Mouse (Mus musculus): Measurements from ENCODE around the gene Lrch1. TPM values are rescaled to one million over a fixed set of nuclear protein-coding genes. Genes with fewer than 3 reads are reported as not detected.

Gene Lrch1
- polyA plus RNA-seq, 1 experiment from 2014 or later: 9.8 TPM

DNA sequence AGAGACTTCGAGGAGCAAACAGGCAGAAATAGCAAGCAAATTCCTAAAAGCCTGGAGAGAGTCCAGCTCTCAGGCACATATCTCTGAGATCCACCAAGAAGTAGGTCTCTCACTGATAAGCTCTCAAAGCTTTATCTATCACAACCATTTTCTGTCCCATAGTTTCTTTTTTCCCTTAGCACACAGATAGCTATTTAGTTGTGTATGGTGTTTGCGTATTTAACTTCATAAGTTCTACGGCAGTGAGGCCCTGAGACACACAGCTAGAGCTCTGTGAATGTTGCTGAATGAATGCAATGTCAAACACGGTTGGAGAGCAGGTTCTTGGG, 78.8 kb downstream of the Lrch1 start:
- 72% methylated on average over 4 of the region's 4 CpGs for WGBS
- no peak overlapping the region for H3K4me3 ChIP-seq (ENCODE audit: low read length)
- peaks cover 30% of the 10 kb centered on the region for H3K4me1 ChIP-seq (ENCODE audit: control insufficient read depth, insufficient read depth, low read length)
- H3K4me2 ChIP-seq (ENCODE audit: low read depth, low read length): no peak overlapping the region
- H3K36me3 ChIP-seq (ENCODE audit: control insufficient read depth, insufficient read depth, low read length): no peaks in the 10 kb centered on the region
- H3K27me3 ChIP-seq (replicated peaks; ENCODE audit: control insufficient read depth, insufficient read depth, low read length): no peaks in the 10 kb centered on the region
- H3K9ac ChIP-seq (ENCODE audit: low read depth, low read length): no peak overlapping the region
- no peak overlapping the region for H3K27ac ChIP-seq (ENCODE audit: low read length)
- no peaks in the 10 kb centered on the region for H3K9me3 ChIP-seq (ENCODE audit: control insufficient read depth, low read length)
- ATAC-seq: no peak

DNA sequence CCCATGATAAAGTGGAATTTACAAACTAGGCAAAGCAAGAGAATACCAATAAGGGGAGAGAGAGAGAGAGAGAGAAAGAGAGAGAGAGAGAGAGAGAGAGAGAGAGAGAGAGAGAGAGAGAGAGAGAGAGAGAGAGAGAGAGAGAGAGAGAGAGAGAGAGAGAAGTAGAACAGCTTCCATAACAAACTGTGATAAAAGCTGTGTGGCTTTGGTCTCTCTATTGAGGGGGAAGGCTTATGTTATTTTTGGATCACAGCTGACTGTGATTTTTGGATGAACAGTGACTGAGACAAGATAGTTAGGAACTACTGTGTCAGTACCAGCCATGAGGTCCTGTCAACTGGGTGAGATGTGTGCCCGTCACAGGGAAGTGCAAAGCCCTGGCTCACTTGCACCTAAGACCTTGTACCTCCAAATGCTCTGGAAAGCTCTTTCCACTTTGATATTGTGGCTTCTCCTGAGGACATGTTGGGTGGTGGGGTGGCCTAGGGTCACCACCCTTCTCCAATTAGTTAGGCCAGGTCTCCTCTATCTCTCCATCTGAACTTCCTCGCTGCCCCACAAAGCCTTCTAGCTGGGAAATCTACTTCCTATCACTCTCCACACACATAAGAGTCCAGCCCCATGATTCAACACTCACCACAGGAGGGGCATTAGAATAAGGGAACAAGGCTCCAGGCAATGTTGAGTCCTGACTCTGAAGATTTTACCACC, 79.3 kb downstream of the Lrch1 start:
- Histone ChIP-seq H3K27me3 (replicated peaks; ENCODE audit: control insufficient read depth, insufficient read depth, low read length) (no peaks in the 10 kb centered on the region), H3K4me2 (ENCODE audit: low read depth, low read length) (no peak overlapping the region), H3K27ac (ENCODE audit: low read length) (no peak overlapping the region), H3K9ac (ENCODE audit: low read depth, low read length) (no peak overlapping the region), H3K9me3 (ENCODE audit: control insufficient read depth, low read length) (no peaks in the 10 kb centered on the region), H3K36me3 (ENCODE audit: control insufficient read depth, insufficient read depth, low read length) (no peaks in the 10 kb centered on the region), H3K4me1 (ENCODE audit: control insufficient read depth, insufficient read depth, low read length) (peaks cover 30% of the 10 kb centered on the region), H3K4me3 (ENCODE audit: low read length) (no peak overlapping the region)
- 88% methylated on average over 2 of the region's 2 CpGs for WGBS
- no peak for ATAC-seq

DNA sequence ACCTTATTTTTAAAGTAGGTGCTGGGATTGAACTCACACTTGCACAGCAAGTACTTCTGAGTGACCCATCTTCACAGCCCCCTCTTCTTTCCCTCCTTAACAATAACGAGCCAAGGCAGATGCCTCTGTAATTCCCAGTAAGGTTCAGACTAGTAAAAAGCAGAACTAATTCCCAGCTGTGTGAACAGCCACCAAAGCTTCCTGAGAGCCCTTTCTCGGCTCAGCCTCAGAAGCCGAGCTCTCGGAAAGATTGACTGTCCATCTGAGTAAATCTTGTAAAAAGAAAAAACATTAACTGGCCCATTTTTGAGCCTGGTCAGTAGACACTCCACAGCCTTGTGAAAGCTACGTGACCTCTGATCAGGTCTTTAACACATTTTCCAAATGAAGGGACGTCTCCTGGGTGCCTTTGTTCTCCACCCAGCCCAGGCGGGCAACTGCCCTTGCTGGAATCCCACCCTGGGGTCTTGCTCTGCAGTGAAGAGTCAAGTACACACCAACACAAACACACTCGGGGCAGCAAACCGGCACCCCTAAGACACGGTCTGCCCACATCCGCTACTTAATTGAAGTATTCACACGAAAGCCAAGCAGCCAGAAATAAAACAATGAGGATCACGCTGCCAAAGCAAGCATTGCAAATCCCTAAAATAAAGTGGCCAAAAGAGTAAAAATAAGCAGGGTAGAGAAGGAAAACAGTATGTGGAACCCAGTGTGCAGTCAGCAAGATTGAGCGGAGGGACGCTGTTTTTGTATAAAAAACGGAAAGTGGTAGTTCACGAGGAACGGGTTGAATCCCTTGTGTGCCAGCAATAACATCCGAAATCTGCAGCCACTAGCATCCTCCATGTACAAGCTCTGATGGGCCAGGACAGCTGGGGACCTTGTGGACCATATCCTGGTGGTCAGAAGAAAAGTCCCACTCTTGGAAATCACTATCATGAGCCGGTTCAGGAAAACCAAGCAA, 80.3 kb downstream of the Lrch1 start:
- H3K9me3 ChIP-seq (ENCODE audit: control insufficient read depth, low read length): no peaks in the 10 kb centered on the region
- 64% methylated on average over 20 of the region's 20 CpGs for WGBS
- H3K4me2 ChIP-seq (ENCODE audit: low read depth, low read length): no peak overlapping the region
- no peak for ATAC-seq
- H3K27me3 ChIP-seq (replicated peaks; ENCODE audit: control insufficient read depth, insufficient read depth, low read length): no peaks in the 10 kb centered on the region
- no peak overlapping the region; the same call in 1 of the 2 replicates for H3K27ac ChIP-seq (ENCODE audit: low read length)
- no peak overlapping the region for H3K9ac ChIP-seq (ENCODE audit: low read depth, low read length)
- H3K4me1 ChIP-seq (ENCODE audit: control insufficient read depth, insufficient read depth, low read length): peaks cover 30% of the 10 kb centered on the region
- H3K4me3 ChIP-seq (ENCODE audit: low read length): no peak overlapping the region
- H3K36me3 ChIP-seq (ENCODE audit: control insufficient read depth, insufficient read depth, low read length): no peaks in the 10 kb centered on the region

DNA sequence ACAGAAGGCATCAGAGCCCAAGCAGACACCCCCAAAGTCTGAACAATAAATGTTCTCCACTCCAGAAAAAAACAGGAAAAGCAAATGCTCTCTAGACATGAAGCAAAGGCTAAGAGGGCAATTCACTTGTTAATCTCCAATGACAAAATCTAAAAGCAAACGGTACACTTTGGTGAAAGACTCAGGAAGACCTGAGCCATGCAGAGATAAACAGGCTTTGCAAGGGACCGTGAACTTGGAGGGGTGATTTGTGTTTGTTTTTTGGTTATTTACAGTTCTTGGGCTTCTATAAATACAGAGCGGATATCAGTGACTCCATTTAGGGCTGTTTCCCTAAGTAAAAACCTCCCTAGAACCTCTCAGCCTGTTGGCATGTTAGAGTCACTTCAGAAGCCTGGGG, 81.9 kb downstream of the Lrch1 start:
- Histone ChIP-seq H3K4me3 (ENCODE audit: low read length) (no peak overlapping the region), H3K36me3 (ENCODE audit: control insufficient read depth, insufficient read depth, low read length) (no peaks in the 10 kb centered on the region), H3K4me2 (ENCODE audit: low read depth, low read length) (no peak overlapping the region), H3K9me3 (ENCODE audit: control insufficient read depth, low read length) (no peaks in the 10 kb centered on the region), H3K4me1 (ENCODE audit: control insufficient read depth, insufficient read depth, low read length) (peaks cover 26% of the 10 kb centered on the region), H3K27me3 (replicated peaks; ENCODE audit: control insufficient read depth, insufficient read depth, low read length) (no peaks in the 10 kb centered on the region), H3K9ac (ENCODE audit: low read depth, low read length) (no peak overlapping the region), H3K27ac (ENCODE audit: low read length) (0 out of 2 replicates have a peak overlapping the region, but pooled peaks have one; percentile 62)
- peak; percentile 26 for ATAC-seq
- WGBS: 30% methylated on average over 3 of the region's 3 CpGs

DNA sequence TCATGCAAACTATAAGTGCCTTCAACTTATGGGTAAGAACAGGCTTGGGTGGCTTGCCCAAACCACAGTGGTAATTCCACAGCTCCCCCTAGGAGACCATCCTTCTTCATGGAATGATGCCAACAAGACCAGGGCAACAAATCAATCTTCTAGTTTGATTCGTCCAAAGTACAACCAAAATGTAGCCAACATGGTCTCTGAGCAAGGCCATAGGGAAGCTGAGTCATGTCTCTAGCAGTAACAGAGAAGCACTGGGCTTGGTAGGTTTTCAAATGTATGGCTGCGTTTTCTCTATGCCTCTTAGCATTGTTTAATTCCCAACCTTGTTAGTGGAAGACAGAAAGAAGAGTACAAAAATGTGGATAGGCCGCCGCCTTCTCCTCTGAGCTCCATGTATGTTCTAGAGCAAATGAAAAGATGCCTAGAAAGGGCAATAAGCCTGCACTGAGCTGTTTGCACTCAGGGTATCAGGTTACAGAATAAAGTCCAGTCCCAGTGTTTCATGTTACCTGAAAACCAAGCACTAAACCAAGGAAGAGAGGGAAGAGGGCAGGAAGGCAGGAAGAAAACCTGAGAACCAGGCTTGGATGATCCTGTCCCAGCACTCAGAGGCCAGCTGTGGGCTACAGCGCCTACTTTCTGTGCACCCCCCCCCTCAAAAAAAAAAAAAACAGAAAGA, 82.7 kb downstream of the Lrch1 start:
- no peaks in the 10 kb centered on the region for H3K9me3 ChIP-seq (ENCODE audit: control insufficient read depth, low read length)
- H3K4me3 ChIP-seq (ENCODE audit: low read length): no peak overlapping the region
- H3K27ac ChIP-seq (ENCODE audit: low read length): peak overlapping the region; percentile 62
- H3K4me1 ChIP-seq (ENCODE audit: control insufficient read depth, insufficient read depth, low read length): peaks cover 26% of the 10 kb centered on the region
- H3K4me2 ChIP-seq (ENCODE audit: low read depth, low read length): no peak overlapping the region
- no peak overlapping the region for H3K9ac ChIP-seq (ENCODE audit: low read depth, low read length)
- H3K36me3 ChIP-seq (ENCODE audit: control insufficient read depth, insufficient read depth, low read length): no peaks in the 10 kb centered on the region
- WGBS: 47% methylated on average over 5 of the region's 5 CpGs
- ATAC-seq: peak; percentile 91
- H3K27me3 ChIP-seq (replicated peaks; ENCODE audit: control insufficient read depth, insufficient read depth, low read length): no peaks in the 10 kb centered on the region

DNA sequence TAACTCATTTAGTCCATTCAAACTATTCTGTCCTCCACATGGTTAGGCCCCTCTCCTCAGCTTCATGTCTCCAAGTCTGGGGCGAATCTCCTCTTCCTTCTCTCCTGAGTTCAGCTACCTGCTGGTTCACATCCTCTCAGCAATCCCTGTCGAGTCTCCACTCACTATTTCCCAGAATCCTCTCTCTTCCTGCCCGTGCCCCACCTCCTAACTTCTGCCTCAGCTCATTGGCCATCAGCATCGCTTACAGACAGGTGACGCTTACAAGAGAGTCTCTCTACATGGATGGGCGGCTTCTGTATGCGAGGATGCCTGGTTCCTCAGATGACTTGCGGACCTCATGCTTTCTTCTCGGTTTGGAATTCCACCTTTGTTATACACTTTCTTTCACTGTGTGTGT, 86.2 kb downstream of the Lrch1 start:
- 92% methylated on average over 9 of the region's 9 CpGs for WGBS
- Histone ChIP-seq H3K9ac (ENCODE audit: low read depth, low read length) (no peak overlapping the region), H3K9me3 (ENCODE audit: control insufficient read depth, low read length) (no peaks in the 10 kb centered on the region), H3K36me3 (ENCODE audit: control insufficient read depth, insufficient read depth, low read length) (0 out of 2 replicates have a peak, but pooled peaks cover 3% of the 10 kb centered on the region), H3K4me2 (ENCODE audit: low read depth, low read length) (no peak overlapping the region), H3K4me1 (ENCODE audit: control insufficient read depth, insufficient read depth, low read length) (peaks cover 18% of the 10 kb centered on the region), H3K27me3 (replicated peaks; ENCODE audit: control insufficient read depth, insufficient read depth, low read length) (no peaks in the 10 kb centered on the region), H3K27ac (ENCODE audit: low read length) (no peak overlapping the region), H3K4me3 (ENCODE audit: low read length) (no peak overlapping the region)
- ATAC-seq: no peak

DNA sequence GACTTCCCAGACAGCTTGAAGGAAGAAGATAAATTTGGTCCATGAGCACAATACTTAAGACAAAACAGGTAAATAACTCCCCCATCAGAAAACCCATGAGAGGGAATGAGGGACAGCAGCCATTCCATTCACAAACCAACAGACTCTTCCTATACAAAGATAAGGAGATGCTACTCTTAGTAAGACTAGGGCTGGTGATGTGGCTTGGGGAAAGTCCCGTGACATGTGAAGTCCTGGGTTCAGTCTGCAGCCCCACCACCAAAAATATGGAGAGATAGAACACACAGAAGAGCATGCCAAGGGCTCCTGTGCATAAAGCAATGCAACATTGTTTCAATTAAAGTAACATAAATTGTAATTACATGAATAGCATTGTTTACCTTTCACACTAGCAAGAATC, 88.5 kb downstream of the Lrch1 start:
- Histone ChIP-seq H3K27ac (ENCODE audit: low read length) (no peak overlapping the region), H3K27me3 (replicated peaks; ENCODE audit: control insufficient read depth, insufficient read depth, low read length) (no peaks in the 10 kb centered on the region), H3K9ac (ENCODE audit: low read depth, low read length) (no peak overlapping the region), H3K9me3 (ENCODE audit: control insufficient read depth, low read length) (no peaks in the 10 kb centered on the region), H3K4me2 (ENCODE audit: low read depth, low read length) (no peak overlapping the region), H3K36me3 (ENCODE audit: control insufficient read depth, insufficient read depth, low read length) (0 out of 2 replicates have a peak, but pooled peaks cover 3% of the 10 kb centered on the region), H3K4me3 (ENCODE audit: low read length) (no peak overlapping the region), H3K4me1 (ENCODE audit: control insufficient read depth, insufficient read depth, low read length) (no peaks in the 10 kb centered on the region; the same call in 1 of the 2 replicates)
- no peak for ATAC-seq
- WGBS: 88% methylated on average over 1 of the region's 1 CpGs

DNA sequence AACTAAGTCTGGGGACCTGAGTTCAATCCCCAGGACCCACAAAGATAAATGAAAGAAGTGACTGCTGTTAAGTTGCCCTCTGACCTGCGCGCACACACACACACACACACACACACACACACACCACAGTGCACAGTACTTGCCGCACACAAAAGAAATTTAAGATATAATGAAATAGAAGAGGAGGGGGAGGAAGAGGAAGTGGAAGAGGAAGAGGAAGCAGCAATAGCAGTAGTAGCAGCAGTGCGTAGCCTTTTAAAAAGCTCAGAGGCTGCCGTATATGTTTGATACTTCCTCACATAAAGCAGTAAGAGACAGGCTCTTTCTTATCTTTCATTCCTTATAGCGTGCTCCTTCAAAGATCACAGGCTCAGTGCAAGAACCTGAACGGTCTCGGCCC, 92.2 kb downstream of the Lrch1 start:
- no peak for ATAC-seq

DNA sequence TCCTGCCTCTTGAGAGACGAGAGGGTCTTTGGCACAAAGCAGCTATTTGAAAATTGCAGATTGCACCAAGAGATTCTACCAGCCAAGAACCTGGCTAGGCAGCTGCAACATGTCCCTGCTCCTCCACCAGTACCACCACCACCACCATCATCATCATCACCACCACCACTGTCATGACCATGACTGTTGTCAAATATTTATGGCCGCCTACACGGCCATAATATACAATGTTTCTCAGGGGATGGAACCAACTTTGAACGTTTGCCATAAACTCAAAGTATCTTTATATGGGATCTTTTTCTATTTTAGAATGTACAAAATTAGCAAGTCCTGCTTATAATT, 93.9 kb downstream of the Lrch1 start:
- Histone ChIP-seq H3K4me3 (ENCODE audit: low read length) (no peak overlapping the region), H3K27ac (ENCODE audit: low read length) (peak overlapping the region; percentile 64), H3K9ac (ENCODE audit: low read depth, low read length) (no peak overlapping the region), H3K9me3 (ENCODE audit: control insufficient read depth, low read length) (no peaks in the 10 kb centered on the region), H3K4me1 (ENCODE audit: control insufficient read depth, insufficient read depth, low read length) (peaks cover 28% of the 10 kb centered on the region), H3K36me3 (ENCODE audit: control insufficient read depth, insufficient read depth, low read length) (0 out of 2 replicates have a peak, but pooled peaks cover 3% of the 10 kb centered on the region), H3K27me3 (replicated peaks; ENCODE audit: control insufficient read depth, insufficient read depth, low read length) (no peaks in the 10 kb centered on the region), H3K4me2 (ENCODE audit: low read depth, low read length) (no peak overlapping the region)
- 64% methylated on average over 4 of the region's 4 CpGs for WGBS
- ATAC-seq: no peak

More for the DNA sequence above, 92.2 kb downstream of the Lrch1 start:
- WGBS: 92% methylated on average over 8 of the region's 8 CpGs
- H3K27ac ChIP-seq (ENCODE audit: low read length): no peak overlapping the region
- H3K27me3 ChIP-seq (replicated peaks; ENCODE audit: control insufficient read depth, insufficient read depth, low read length): no peaks in the 10 kb centered on the region
- no peak overlapping the region for H3K4me2 ChIP-seq (ENCODE audit: low read depth, low read length)
- H3K4me3 ChIP-seq (ENCODE audit: low read length): no peak overlapping the region
- peaks cover 22% of the 10 kb centered on the region for H3K4me1 ChIP-seq (ENCODE audit: control insufficient read depth, insufficient read depth, low read length)
- H3K9me3 ChIP-seq (ENCODE audit: control insufficient read depth, low read length): no peaks in the 10 kb centered on the region
- 0 out of 2 replicates have a peak, but pooled peaks cover 3% of the 10 kb centered on the region for H3K36me3 ChIP-seq (ENCODE audit: control insufficient read depth, insufficient read depth, low read length)
- H3K9ac ChIP-seq (ENCODE audit: low read depth, low read length): no peak overlapping the region

All from intestine, embryonic 16.5 days (tissue).